Mouse (Mus musculus): Measurements from ENCODE around the gene Aqp1. TPM values are rescaled to one million over a fixed set of nuclear protein-coding genes. Genes with fewer than 3 reads are reported as not detected.

The Aqp1 gene
- total RNA-seq, 4 experiments from 2014 or later = 145 to 259 (median 191) TPM

Small RNAs within 50 kb of the gene (microRNA-seq; reads per million reads assigned to microRNA genes)
- not detected for gene Gm25458

Other genes with a start within 250 kb of the Aqp1 start
- gene Crhr2, start 203.4 kb upstream of the Aqp1 start, total RNA-seq (2022) = 10 to 100 TPM; 17.2 to 21.4 (median 17.7) TPM
- 10 to 100 TPM; 10.4 to 90.9 (median 28.7) TPM for gene Inmt, start 161.4 kb upstream of the Aqp1 start, total RNA-seq (2022)
- gene Mindy4, start 133.0 kb upstream of the Aqp1 start, total RNA-seq (2022) = 1 to 10 TPM; 1.3 to 3.1 (median 2.2) TPM
- gene Ghrhr, start 39.9 kb downstream of the Aqp1 start, total RNA-seq (2022) = not detected
- gene Adcyap1r1, start 115.5 kb downstream of the Aqp1 start, total RNA-seq (2022) = 1 to 10 TPM in 2 of 4 experiments, under 1 TPM in 2; 0.53 to 1.3 (median 0.90) TPM